Mouse (Mus musculus): ENCODE measurements around the gene Ier2. TPM values are rescaled to one million over a fixed set of nuclear protein-coding genes. Genes with fewer than 3 reads are reported as not detected.

Gene Ier2
- polyA plus RNA-seq, 1 experiment from 2014 or later = 16.0 TPM

- Histone ChIP-seq H3K27me3 (ENCODE audit: control insufficient read depth, insufficient read depth, low read length) (peaks cover 44% of the 10 kb centered on the region), H3K36me3 (ENCODE audit: control insufficient read depth, insufficient read depth, low read length) (peaks cover 39% of the 10 kb centered on the region), H3K4me3 (replicated peaks; ENCODE audit: low read depth, low read length) (no peak overlapping the region), H3K9ac (replicated peaks; ENCODE audit: low read length) (no peak overlapping the region), H3K4me2 (ENCODE audit: low read length) (no peak overlapping the region), H3K27ac (replicated peaks; ENCODE audit: low read depth, low read length) (no peak overlapping the region), H3K4me1 (ENCODE audit: control insufficient read depth, insufficient read depth, low read length) (peaks cover 3% of the 10 kb centered on the region), H3K9me3 (ENCODE audit: control insufficient read depth, low read length) (no peaks in the 10 kb centered on the region)
- WGBS = 79% methylated on average over 5 of the region's 5 CpGs
- DNase-seq (no peak), ATAC-seq (ENCODE audit: low FRiP score, low TSS enrichment) (no peak)
Observed at GRCm38 (mm10) chr8:84700526-84700925, 37.9 kb upstream of the Ier2 start.

GRCm38 (mm10) chr8:84699861-84700322 lies 37.2 kb upstream of the Ier2 start:
- no peak overlapping the region for H3K9ac ChIP-seq (replicated peaks; ENCODE audit: low read length)
- ATAC-seq (ENCODE audit: low FRiP score, low TSS enrichment) = no peak
- no peak overlapping the region; the same call in 1 of the 2 replicates for H3K27ac ChIP-seq (replicated peaks; ENCODE audit: low read depth, low read length)
- H3K4me3 ChIP-seq (replicated peaks; ENCODE audit: low read depth, low read length) = no peak overlapping the region
- peaks cover 45% of the 10 kb centered on the region for H3K36me3 ChIP-seq (ENCODE audit: control insufficient read depth, insufficient read depth, low read length)
- no peaks in the 10 kb centered on the region for H3K4me1 ChIP-seq (ENCODE audit: control insufficient read depth, insufficient read depth, low read length)
- no peaks in the 10 kb centered on the region for H3K9me3 ChIP-seq (ENCODE audit: control insufficient read depth, low read length)
- peak; percentile 76 for DNase-seq
- H3K4me2 ChIP-seq (ENCODE audit: low read length) = no peak overlapping the region
- peaks cover 38% of the 10 kb centered on the region for H3K27me3 ChIP-seq (ENCODE audit: control insufficient read depth, insufficient read depth, low read length)
- WGBS = 66% methylated on average over 7 of the region's 7 CpGs

- Histone ChIP-seq H3K9ac (replicated peaks; ENCODE audit: low read length) (no peak overlapping the region), H3K4me3 (replicated peaks; ENCODE audit: low read depth, low read length) (no peak overlapping the region), H3K4me2 (ENCODE audit: low read length) (no peak overlapping the region), H3K27ac (replicated peaks; ENCODE audit: low read depth, low read length) (0 out of 2 replicates have a peak overlapping the region, but pooled peaks have one; percentile 5), H3K9me3 (ENCODE audit: control insufficient read depth, low read length) (no peaks in the 10 kb centered on the region), H3K27me3 (ENCODE audit: control insufficient read depth, insufficient read depth, low read length) (peaks cover 28% of the 10 kb centered on the region), H3K36me3 (ENCODE audit: control insufficient read depth, insufficient read depth, low read length) (peaks cover 49% of the 10 kb centered on the region), H3K4me1 (ENCODE audit: control insufficient read depth, insufficient read depth, low read length) (no peaks in the 10 kb centered on the region)
- no peak for DNase-seq
- ATAC-seq (ENCODE audit: low FRiP score, low TSS enrichment) = no peak
- WGBS = 92% methylated on average over 9 of the region's 9 CpGs
Observed at GRCm38 (mm10) chr8:84698929-84699401, 36.3 kb upstream of the Ier2 start.

GRCm38 (mm10) chr8:84698288-84698687 lies 35.6 kb upstream of the Ier2 start:
- no peaks in the 10 kb centered on the region for H3K9me3 ChIP-seq (ENCODE audit: control insufficient read depth, low read length)
- no peak overlapping the region for H3K4me2 ChIP-seq (ENCODE audit: low read length)
- H3K36me3 ChIP-seq (ENCODE audit: control insufficient read depth, insufficient read depth, low read length) = peaks cover 56% of the 10 kb centered on the region
- WGBS = 98% methylated on average over 5 of the region's 5 CpGs
- H3K4me1 ChIP-seq (ENCODE audit: control insufficient read depth, insufficient read depth, low read length) = no peaks in the 10 kb centered on the region
- H3K4me3 ChIP-seq (replicated peaks; ENCODE audit: low read depth, low read length) = no peak overlapping the region
- no peak for ATAC-seq (ENCODE audit: low FRiP score, low TSS enrichment)
- H3K27me3 ChIP-seq (ENCODE audit: control insufficient read depth, insufficient read depth, low read length) = peaks cover 22% of the 10 kb centered on the region
- H3K27ac ChIP-seq (replicated peaks; ENCODE audit: low read depth, low read length) = no peak overlapping the region
- DNase-seq = no peak
- H3K9ac ChIP-seq (replicated peaks; ENCODE audit: low read length) = no peak overlapping the region

GRCm38 (mm10) chr8:84697166-84698130 lies 34.8 kb upstream of the Ier2 start:
- Histone ChIP-seq H3K27me3 (ENCODE audit: control insufficient read depth, insufficient read depth, low read length) (peaks cover 14% of the 10 kb centered on the region), H3K4me1 (ENCODE audit: control insufficient read depth, insufficient read depth, low read length) (no peaks in the 10 kb centered on the region), H3K4me2 (ENCODE audit: low read length) (no peak overlapping the region), H3K9me3 (ENCODE audit: control insufficient read depth, low read length) (no peaks in the 10 kb centered on the region), H3K4me3 (replicated peaks; ENCODE audit: low read depth, low read length) (no peak overlapping the region), H3K36me3 (ENCODE audit: control insufficient read depth, insufficient read depth, low read length) (peaks cover 64% of the 10 kb centered on the region), H3K27ac (replicated peaks; ENCODE audit: low read depth, low read length) (no peak overlapping the region), H3K9ac (replicated peaks; ENCODE audit: low read length) (no peak overlapping the region)
- 88% methylated on average over 14 of the region's 14 CpGs for WGBS
- ATAC-seq (ENCODE audit: low FRiP score, low TSS enrichment) (no peak), DNase-seq (peak; percentile 70)

GRCm38 (mm10) chr8:84695140-84695539 lies 32.5 kb upstream of the Ier2 start:
- Histone ChIP-seq H3K27me3 (ENCODE audit: control insufficient read depth, insufficient read depth, low read length) (no peaks in the 10 kb centered on the region), H3K4me2 (ENCODE audit: low read length) (no peak overlapping the region), H3K36me3 (ENCODE audit: control insufficient read depth, insufficient read depth, low read length) (peaks cover 74% of the 10 kb centered on the region), H3K27ac (replicated peaks; ENCODE audit: low read depth, low read length) (no peak overlapping the region), H3K9ac (replicated peaks; ENCODE audit: low read length) (no peak overlapping the region), H3K4me1 (ENCODE audit: control insufficient read depth, insufficient read depth, low read length) (peaks cover 2% of the 10 kb centered on the region), H3K9me3 (ENCODE audit: control insufficient read depth, low read length) (no peaks in the 10 kb centered on the region), H3K4me3 (replicated peaks; ENCODE audit: low read depth, low read length) (no peak overlapping the region)
- DNase-seq = no peak
- WGBS = 90% methylated on average over 6 of the region's 6 CpGs
- no peak for ATAC-seq (ENCODE audit: low FRiP score, low TSS enrichment)

- no peak for ATAC-seq (ENCODE audit: low FRiP score, low TSS enrichment)
- H3K9ac ChIP-seq (replicated peaks; ENCODE audit: low read length) = no peak overlapping the region
Observed at GRCm38 (mm10) chr8:84693332-84693731, 30.7 kb upstream of the Ier2 start.

GRCm38 (mm10) chr8:84689091-84689915 lies 26.7 kb upstream of the Ier2 start:
- Histone ChIP-seq H3K4me1 (ENCODE audit: control insufficient read depth, insufficient read depth, low read length) (peaks cover 36% of the 10 kb centered on the region), H3K9me3 (ENCODE audit: control insufficient read depth, low read length) (no peaks in the 10 kb centered on the region), H3K4me2 (ENCODE audit: low read length) (peak overlapping the region; percentile 91), H3K9ac (replicated peaks; ENCODE audit: low read length) (peak overlapping the region; percentile 67), H3K27ac (replicated peaks; ENCODE audit: low read depth, low read length) (0 out of 2 replicates have a peak overlapping the region, but pooled peaks have one; percentile 1), H3K4me3 (replicated peaks; ENCODE audit: low read depth, low read length) (peak overlapping the region; percentile 73), H3K36me3 (ENCODE audit: control insufficient read depth, insufficient read depth, low read length) (peaks cover 28% of the 10 kb centered on the region), H3K27me3 (ENCODE audit: control insufficient read depth, insufficient read depth, low read length) (no peaks in the 10 kb centered on the region)
- under 1% methylated on average over 47 of the region's 47 CpGs for WGBS
- ATAC-seq (ENCODE audit: low FRiP score, low TSS enrichment) (peak; percentile 90), DNase-seq (peak; percentile 94)

More at GRCm38 (mm10) chr8:84693332-84693731, 30.7 kb upstream of the Ier2 start:
- Histone ChIP-seq H3K36me3 (ENCODE audit: control insufficient read depth, insufficient read depth, low read length) (peaks cover 58% of the 10 kb centered on the region), H3K4me2 (ENCODE audit: low read length) (no peak overlapping the region), H3K27ac (replicated peaks; ENCODE audit: low read depth, low read length) (no peak overlapping the region), H3K4me3 (replicated peaks; ENCODE audit: low read depth, low read length) (no peak overlapping the region), H3K27me3 (ENCODE audit: control insufficient read depth, insufficient read depth, low read length) (no peaks in the 10 kb centered on the region), H3K9me3 (ENCODE audit: control insufficient read depth, low read length) (no peaks in the 10 kb centered on the region), H3K4me1 (ENCODE audit: control insufficient read depth, insufficient read depth, low read length) (peaks cover 14% of the 10 kb centered on the region)
- no peak for DNase-seq
- WGBS = 85% methylated on average over 4 of the region's 4 CpGs

All from midbrain, embryonic 14.5 days (tissue).